Mouse (Mus musculus) kidney, postnatal 10 days (tissue): Measurements from ENCODE around the gene Eral1.
"Not testable (repeated sequence)": the region's sequence is repeated elsewhere in the genome, so short reads cannot be mapped to it uniquely, and the experiment has no call there.

ENCODE experiments used
- DNase-seq: peaks from one replicate; pipeline ENCODE4 v3.0.0; 2021; ENCODE audit warnings: mixed read lengths

Eral1 gene

DNA sequence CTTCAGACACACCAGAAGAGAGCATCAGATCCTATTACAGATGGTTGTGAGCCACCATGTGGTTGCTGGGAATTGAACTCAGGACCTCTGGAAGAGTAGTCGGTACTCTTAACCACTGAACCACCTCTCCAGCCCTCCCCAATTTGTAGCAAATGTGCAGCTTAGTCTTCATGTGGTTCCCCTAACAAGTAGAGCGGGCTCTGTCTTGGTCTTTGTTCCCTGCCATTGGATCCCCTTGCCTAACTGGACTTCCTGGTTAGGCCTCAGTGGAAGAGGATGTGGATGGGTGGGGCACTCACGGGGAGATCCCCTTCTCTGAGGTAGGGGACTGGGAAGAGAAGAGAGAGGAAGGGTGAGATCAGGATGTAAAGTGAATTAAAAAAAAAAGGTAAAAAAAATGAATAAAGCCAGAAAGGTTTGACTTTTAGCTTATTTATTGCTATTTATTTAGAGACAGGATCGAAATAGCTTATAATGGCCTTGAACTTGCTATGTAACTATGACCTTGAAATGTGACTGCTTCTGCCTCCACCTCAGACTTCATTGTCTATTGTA is 6.8 kb upstream of the Eral1 start:
- no peak for DNase-seq

DNA sequence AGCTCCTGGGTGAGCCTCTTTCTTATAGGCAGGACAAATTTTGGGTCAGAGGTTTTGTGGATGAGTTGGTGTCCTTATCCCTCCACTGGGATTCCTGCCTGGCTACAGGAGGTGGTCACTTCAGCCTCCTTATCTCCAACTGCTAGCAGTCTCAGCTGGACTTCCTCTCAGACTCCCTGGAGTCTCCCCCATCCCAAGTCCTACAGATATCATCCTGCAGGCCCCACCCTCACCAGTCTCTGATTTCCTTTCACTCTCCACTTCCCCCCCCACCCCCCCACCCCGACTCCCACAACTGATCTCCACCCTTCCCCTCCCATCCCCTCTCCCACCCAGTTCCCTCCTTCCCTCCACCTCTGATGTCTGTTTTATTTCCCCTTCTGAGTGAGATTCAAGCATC is 3.4 kb upstream of the Eral1 start:
- DNase-seq, result no peak

DNA sequence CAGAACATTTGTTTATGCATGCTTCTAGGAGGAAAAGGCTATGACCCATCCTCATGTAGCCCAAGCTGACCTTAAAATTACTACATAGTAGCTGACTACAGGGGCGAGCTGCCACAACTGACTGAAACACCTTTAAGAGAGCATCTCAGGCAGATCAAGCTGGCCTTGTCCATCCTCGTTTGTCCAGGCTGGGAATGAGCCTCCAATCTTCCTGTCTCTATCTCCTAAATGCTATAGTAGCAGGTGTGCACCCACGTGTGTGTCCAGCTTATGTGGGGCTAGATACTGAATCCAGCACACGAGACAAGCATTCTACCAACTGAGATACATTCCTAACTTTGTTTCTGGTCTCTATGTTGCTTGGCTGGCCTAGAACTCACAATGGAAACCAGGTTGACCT is 5.5 kb downstream of the Eral1 start:
- DNase-seq, result no peak

DNA sequence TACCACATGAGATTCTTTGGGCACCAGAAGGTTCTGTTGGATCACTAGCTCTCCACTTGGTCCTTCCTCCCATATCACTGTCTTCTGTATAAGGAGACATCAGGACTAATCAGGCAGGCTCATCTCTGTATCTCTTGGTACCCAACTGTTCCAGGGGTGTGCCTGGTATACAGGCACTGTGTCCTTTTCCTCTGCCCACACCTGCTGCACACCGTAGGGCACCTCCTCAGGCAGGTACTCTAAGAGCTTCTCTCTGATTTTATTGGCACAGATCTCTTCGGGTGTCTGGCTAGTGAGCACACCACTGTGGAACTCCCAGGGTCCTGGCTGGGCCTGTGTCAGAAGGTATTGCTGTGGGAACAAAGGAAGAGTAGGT is 5.9 kb downstream of the Eral1 start:
- no peak for DNase-seq

DNA sequence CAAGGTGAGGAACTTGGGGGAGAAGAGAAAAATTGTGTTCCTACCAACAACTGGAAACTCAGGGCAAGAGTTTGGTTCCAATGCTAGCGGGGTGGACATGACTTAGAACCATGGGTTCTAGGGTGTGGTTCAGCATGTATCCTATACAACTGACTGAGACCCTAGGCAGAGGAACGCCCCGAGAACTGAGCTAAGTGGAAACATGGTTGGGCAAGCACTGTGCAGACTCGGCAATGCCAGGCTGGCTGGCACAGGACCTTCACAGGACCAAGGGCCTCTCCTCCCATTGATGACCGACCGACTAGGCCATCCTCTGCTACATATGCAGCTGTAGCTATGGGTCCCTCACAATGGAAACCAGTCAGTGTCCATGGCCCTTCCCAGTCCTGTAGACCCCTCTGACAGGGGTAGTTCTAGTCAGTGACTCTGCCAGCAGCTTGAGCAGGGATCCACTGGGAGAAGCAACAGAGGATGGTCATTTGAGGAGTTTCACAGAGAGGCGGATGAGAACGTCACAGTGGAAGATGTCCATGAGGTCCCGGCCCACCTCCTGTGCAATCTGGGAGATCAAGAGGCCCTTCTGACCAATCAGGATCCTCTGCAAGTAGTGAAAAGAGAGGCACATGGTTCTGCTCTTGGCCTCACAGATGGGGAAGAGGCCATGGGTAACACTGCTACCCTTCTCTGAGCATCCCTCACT is 6.5 kb downstream of the Eral1 start:
- no peak for DNase-seq

DNA sequence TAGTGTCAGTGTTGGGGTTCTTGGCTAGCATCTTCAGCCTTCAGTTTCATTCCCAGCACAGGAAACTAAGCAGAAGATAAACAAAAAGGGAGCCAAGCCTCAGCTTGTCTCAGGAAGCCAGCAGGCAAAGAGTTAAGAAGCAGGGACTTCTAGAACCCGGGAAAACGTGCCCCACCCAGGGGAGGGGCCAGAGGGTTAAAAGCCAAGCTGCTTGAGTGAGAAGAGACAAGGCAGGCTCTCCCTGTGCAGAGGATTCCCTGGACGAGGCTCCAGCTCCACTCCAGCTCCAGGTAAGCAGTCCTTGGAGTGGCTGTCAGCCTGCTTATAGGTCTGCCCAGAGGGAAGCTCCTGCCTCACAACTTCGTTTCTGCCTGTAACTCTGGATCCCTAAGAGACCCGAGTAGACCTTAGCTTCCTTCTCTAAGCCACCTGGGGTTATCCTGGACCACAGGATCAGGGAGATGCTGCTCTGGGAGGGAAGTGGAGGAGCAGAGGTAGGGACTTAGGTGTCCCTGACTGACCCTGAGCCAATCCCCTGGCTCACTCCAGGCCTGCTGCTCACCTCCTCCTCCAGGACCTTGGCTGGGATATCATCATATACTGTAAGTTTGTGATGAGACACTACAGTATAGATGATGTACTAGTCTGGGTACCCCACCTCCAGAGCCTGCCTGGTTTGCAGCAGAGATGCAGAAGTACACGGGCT is 7.6 kb downstream of the Eral1 start:
- no peak for DNase-seq

DNA sequence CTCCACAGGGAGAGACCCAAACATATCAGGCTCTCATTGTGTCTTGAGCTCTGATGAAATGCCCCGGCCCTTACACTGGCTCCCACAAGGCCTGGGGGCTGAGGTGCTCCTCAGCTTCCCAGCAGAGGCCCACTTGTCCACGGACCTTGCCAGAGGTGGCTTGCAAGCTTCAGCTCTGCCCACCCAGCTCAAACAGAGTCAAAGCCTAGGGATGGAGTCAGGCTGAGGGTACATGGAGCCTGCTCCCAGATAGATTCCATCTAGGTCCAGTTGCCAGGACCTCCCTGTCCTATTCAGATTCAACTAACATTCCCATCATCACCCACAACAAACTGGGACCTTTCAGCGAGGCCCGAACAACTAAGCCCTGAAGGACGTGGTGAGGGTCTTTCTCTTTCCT is 8.2 kb downstream of the Eral1 start:
- no peak for DNase-seq

DNA sequence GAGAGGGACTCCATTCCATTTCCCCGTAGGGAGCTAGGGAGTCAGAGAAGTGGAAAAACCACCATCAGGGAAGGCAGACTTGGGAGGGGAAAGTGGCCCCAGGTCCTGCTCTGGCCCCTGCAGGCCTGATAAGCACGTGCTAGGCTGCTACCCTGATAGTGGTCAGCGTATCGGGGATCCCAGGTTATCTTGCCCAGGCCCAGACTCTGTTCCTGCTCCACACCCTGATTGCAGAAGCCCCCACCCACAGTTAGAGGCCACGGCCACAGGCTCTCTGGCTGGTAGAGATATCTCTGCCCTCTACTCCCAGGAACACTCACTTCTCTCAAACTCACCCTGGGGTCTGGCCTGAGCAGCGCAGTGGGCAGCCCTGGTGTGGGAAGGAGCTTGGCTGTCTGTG is 10.5 kb downstream of the Eral1 start:
- DNase-seq, result no peak

DNA sequence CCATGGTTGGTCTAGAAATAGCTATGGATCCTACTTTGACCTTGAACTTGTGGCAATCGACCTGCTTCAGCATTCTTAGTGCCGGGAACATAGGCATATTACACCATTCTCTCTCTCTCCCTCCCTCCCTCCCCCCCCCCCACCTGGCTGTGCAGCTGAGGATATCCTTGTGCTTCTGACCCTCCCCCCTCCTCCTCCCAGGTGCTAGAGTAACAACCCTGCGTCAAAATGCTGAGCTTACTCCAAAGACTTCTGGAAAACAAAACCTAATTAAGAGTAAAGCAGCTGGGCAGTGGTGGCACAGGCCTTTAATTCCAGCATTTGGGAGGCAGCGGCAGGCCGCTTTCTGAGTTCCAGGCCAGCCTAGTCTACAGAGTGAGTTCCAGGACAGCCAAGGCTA is 11.1 kb downstream of the Eral1 start:
- DNase-seq, result no peak

DNA sequence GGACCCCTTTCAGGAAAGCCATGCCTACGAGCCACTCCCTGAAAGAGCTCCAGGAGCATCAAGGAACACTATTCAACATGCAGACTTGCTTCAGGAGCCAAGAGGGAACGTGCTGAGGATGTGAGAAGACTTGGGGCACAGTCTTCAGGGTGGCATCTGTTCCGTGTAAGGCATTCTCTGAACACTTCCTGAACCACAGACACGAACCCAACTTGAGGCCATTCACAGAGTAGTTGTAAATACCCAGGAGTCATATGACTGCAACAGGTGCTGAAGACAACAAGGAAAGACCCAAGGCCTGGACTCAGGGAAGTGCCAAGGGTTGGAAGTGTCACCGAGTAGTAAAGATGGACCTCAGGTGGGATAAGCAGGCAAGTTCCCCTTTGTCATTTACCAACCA is 12.6 kb downstream of the Eral1 start:
- DNase-seq, result no peak

DNA sequence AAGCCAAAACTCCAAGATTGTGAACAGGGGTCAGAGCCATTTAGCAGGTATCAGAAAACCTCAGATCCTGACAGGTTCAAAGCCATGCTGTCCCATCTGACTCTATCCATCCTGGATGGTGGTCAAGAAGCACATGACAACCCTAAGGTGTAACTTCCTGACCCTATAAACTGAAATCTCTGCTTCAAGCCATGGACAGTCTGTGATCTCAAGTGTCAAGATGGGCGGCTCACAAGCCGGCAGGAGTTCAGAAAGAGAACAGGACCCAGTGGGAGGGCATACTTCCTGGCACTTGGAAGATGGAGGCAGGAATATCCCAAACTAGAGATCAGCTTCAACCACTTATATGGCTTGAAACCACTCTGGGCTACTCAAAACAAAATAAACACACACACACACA is 13.5 kb downstream of the Eral1 start:
- DNase-seq, result no peak

DNA sequence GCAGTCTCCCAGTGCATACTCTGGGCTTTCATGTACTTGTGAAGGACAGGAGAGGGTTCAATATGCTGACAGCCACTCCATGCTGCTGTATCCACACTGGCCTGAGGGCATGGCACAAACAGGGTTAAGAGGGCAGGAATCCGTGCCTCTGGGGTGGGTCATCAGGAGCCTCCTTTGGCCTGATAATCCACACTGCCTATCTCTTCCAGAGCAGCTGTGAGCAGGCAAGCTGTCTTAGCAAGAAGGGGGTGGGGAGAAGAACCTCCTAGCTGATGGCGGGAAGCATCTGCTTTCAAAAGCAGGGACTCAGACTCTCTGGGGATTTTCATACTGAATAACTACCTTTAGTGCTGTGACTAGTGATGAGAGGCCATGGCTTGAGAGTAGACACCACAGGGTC is 14.3 kb downstream of the Eral1 start:
- DNase-seq, result no peak

DNA sequence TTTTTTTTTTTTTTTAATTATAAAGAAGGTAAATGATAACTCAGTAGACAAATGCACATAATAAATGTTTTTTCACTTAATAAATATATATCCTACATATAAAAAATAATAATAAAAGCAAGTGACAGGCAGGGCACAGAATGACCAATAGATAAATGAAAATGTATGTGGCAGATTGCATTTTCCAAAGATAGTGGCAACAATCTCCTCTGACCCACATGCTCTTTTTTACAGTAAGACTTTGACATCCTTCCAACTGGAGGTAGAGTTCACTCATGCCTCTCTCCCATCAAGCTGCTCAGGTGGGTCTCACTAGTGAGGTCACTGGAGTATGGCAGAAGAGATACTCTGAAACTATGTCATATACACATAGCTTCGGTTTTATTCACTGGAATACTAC is 17.6 kb downstream of the Eral1 start:
- DNase-seq, result no peak

DNA sequence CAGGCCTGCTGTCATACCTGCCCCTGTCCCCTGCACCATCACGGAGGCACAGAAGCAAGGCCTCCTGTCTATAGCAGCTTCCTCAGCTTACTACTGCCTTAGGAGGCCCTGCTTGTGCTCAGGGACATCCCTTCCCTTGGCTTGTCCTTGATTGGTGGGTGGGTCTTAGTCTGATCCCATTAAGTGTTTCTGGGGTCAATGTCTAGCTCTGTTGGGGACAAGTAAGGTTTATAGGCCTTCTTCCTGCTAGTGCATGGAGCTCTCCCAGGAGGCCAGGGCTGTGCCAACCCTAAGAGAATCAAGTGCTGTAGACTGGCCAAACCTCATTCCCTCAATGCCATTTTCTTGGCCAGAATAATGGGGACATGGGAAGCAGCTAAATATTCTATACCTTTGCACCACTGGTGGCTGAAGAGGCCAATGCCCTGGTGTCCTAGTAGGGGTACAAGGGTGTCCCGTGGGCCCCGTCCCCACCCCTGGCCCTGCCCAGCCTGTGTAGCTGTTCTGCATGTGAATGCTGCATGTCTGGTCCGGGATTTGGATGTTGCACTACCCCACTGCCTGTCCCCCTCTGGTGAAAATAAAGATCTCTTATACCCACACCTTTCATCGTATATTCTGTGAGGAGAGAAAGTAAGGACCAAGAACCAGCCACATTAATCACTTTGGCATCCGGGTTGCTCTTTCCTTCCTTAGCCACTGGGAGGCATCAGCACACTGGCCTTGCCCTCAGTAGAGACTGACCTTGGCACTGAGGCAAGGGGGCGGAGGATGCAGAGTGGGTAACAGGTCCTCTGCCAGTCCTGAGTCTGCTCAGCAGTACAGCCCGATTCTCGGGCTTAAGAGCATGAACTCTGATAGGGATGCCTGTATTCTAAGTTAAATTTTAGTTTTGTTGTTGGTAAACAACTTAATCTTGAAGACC is 20.1 kb downstream of the Eral1 start:
- DNase-seq, result peak; percentile 85

DNA sequence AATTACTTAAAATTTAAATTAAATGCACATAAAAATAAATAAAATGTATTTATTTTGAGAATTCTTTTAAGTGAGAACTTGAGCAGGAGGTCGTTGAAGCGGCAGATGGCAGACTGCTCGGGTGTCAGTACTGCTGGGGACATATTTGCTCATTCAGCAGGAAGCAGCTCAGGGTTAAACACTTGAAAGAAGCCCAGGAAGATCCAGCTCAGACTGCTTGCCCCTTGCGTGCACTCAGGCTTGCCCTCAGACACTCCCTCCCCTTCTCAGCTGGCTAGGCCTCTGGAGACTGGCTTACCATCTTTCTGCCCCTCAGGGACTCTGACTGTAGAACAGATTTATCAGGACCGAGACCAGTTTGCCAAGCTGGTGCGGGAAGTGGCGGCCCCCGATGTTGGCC is 23.2 kb downstream of the Eral1 start:
- no peak for DNase-seq

DNA sequence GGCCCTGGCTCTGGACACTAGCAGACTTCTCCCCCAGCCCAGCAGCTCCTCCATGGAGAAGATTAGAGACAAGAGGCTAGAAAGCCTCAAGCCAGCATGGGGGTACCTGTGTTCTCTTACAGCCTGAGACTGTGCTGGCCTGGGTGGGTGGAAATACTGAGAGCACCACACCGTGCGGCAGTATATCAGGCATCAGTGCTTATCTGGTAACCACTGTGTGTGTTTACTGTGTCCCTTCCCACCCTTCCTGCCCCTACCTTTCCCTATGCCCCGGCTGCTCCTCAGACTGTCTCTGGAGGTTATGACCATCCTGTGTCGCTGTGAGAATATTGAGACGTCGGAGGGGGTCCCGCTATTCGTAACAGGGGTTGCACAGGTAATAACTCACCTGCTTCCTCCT is 27.1 kb downstream of the Eral1 start:
- DNase-seq, result no peak

DNA sequence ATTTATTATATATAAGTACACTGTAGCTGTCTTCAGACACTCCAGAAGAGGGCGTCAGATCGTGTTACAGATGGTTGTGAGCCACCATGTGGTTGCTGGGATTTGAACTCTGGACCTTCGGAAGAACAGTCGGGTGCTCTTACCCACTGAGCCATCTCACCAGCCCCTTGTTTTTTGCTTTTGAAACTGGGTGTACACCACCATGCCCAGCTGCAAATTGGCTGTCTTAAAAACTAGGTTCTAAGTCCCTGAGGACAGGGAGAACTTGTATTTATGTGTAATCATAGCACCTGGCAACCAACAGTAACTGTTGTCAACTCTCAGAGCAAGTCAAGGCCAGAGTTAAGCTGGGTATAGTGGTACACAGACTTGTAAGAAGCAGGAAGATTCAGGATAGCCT is 31.5 kb downstream of the Eral1 start:
- DNase-seq, result not testable (repeated sequence)

DNA sequence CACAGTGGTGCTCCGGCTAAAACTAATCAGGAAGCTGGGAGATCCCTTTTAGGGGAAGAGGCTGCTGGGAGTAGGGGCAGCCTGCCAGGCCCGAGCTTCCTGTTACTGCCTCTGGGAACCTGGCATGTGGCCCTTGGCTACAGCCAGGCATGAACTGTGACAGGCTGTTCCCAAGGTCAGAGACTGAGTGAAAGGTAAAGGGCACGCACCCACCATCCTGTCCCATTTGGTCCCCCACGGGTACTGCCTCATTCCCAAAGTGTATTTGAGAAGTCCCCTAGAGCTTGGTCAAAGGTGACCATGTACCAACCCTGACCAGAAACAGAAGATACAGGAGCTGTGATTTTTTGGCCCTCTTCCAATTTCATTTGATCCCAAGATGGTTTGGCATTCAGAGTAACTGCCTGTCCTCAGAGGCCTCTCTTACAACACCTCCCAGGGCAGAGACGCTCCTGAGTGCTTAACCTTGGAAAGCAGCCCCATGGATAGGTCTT is 35.4 kb downstream of the Eral1 start:
- DNase-seq, result peak; percentile 87

DNA sequence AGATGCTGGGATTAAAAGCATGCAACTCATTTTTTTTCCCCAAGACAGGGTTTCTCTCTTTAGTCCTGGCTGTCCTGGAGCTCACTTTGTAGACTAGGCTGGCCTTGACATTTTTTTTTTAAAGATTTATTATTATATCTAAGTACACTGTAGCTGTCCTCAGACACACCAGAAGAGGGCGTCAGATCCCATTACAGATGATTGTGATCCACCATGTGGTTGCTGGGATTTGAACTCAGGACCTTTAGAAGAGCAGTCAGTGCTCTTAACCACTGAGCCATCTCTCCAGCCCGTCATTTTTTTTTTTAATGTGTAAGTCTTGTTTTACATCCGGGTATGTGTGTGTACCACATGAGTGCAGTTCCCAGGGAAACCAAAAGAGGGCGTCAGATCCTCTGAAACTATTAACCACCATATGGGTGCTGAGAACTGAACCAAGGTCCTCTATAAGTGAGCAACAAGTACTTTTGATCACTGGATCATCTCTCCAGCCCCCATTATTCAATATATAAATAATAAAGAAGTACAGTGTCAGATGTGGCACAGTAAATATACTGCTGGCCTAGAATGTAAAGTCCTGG is 37.8 kb downstream of the Eral1 start:
- not testable (repeated sequence) for DNase-seq

DNA sequence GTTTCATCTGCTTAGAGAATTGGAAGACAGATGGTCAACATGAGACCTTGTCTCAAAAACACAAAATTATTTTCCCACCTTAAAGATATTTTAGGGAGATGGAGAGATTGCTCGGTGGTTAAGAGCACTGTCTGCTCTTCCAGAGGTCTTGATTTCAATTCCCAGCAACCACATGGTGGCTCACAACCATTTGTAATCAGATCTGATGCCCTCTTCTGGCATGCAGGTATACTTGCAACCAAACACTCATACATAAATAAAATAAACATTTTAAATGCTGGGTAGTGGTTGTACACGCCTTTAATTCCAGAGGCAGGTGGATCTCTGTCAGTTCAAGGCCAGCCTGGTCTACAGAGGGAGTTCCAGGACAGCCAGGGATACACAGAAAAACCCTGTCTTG is 39.3 kb downstream of the Eral1 start:
- no peak for DNase-seq

DNA sequence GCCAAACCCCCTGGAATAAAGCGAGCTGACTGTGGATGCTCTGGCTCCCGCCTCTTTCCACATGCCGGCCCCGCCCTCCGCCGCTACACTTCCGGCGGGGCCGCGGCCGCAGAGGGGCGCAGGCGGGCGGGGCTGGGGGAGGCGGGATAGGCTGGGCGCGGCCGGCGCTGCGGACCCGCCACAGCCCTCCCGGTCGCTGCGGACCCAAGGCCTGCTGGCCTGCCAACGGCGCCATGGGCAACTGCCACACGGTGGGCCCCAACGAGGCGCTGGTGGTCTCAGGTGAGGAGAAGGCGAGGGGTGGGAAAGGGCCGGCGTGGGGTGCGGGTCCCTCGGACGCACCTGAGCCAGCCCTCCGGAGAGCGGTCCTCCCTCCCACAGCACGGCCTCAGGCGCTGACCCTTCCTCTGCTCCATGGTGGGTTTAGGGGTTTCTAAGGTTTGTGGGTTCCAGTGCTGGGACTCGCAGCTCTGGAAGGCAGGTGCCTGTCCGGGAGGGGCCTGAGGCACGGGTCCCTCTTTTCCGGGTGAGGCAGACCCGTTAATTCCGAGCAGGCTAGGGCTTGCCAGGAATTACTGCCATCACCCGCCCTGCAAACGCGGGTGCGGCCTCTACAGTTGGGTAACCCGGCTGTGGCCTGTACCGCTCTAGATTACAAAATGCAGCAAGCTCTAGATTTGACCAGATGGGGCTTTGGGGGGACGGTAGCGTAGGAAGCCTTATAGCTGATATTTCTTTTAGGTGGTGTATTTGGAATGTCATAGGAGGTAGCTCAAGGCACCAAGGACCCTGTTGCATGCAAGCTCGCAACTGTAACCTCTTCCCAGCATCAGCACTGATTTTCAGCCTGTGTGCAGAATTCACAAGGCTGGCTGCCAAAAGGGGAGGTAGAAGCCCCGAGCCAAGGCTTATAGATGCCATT is 42.1 kb downstream of the Eral1 start, which contains the start of gene Flot2:
Flot2 (plus strand) TSS at position 101 of the 922 bp plus-strand sequence.
- DNase-seq, result peak; percentile 84

DNA sequence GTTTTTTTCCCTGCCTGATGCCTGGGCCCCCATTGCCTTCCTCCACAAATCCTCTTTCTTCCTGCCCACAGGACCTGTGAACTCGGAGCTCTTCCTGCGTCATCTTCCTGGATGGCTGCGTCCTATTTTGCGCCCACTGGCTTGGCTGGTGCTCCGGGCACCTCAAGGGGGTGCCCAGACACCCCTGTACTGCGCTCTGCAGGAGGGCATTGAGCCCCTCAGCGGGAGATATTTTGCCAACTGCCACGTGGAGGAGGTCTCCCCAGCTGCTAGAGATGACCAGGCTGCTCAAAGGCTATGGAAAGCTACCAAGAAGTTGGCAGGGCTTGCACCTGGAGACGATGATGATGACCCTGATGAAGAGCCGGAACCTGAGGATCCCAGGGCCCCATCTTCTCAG is 43.4 kb downstream of the Eral1 start:
- no peak for DNase-seq
